Mouse (Mus musculus): Measurements from ENCODE around the gene Ttc5. TPM values are rescaled to one million over a fixed set of nuclear protein-coding genes. Genes with fewer than 3 reads are reported as not detected.
A peak's percentile ranks its signal among the peaks of the same experiment; 100 is the strongest.
"Not testable (repeated sequence)": the region's sequence is repeated elsewhere in the genome, so short reads cannot be mapped to it uniquely, and the experiment has no call there.

Ttc5 gene
- polyA plus RNA-seq, 1 experiment from 2014 or later: 85.3 TPM

GRCm38 (mm10) chr14:50806469-50806868 lies 21.1 kb upstream of the Ttc5 start:
- not testable (repeated sequence) for H3K36me3 ChIP-seq (ENCODE audit: control insufficient read depth, insufficient read depth, low read length); H3K4me3 ChIP-seq (ENCODE audit: low read depth, low read length); H3K9me3 ChIP-seq (ENCODE audit: control insufficient read depth, low read length); H3K27me3 ChIP-seq (ENCODE audit: control insufficient read depth, insufficient read depth, low read length); H3K27ac ChIP-seq (replicated peaks; ENCODE audit: low read depth, low read length); ATAC-seq (ENCODE audit: insufficient number of reproducible peaks, low FRiP score, low TSS enrichment, low read depth); H3K9ac ChIP-seq (ENCODE audit: low read length); H3K4me1 ChIP-seq (ENCODE audit: control insufficient read depth, insufficient read depth, low read length); H3K4me2 ChIP-seq (ENCODE audit: low read depth, severe bottlenecking); DNase-seq (ENCODE audit: low spot score)
- 90% methylated on average over 5 of the region's 5 CpGs for WGBS

- H3K27ac ChIP-seq (replicated peaks; ENCODE audit: low read depth, low read length): no peak overlapping the region
- DNase-seq (ENCODE audit: low spot score) (no peak), ATAC-seq (ENCODE audit: insufficient number of reproducible peaks, low FRiP score, low TSS enrichment, low read depth) (no peak)
- H3K9ac ChIP-seq (ENCODE audit: low read length): no peak overlapping the region
- no peak overlapping the region for H3K4me2 ChIP-seq (ENCODE audit: low read depth, severe bottlenecking)
- H3K36me3 ChIP-seq (ENCODE audit: control insufficient read depth, insufficient read depth, low read length): no peaks in the 10 kb centered on the region
- H3K9me3 ChIP-seq (ENCODE audit: control insufficient read depth, low read length): no peaks in the 10 kb centered on the region
- no peaks in the 10 kb centered on the region for H3K4me1 ChIP-seq (ENCODE audit: control insufficient read depth, insufficient read depth, low read length)
- H3K4me3 ChIP-seq (ENCODE audit: low read depth, low read length): no peak overlapping the region
- no peaks in the 10 kb centered on the region for H3K27me3 ChIP-seq (ENCODE audit: control insufficient read depth, insufficient read depth, low read length)
- 71% methylated on average over 13 of the region's 13 CpGs for WGBS
Measured at GRCm38 (mm10) chr14:50804683-50805082, 19.4 kb upstream of the Ttc5 start.

GRCm38 (mm10) chr14:50802843-50803562 lies 17.7 kb upstream of the Ttc5 start:
- H3K27me3 ChIP-seq (ENCODE audit: control insufficient read depth, insufficient read depth, low read length): no peaks in the 10 kb centered on the region
- H3K27ac ChIP-seq (replicated peaks; ENCODE audit: low read depth, low read length): no peak overlapping the region
- ATAC-seq (ENCODE audit: insufficient number of reproducible peaks, low FRiP score, low TSS enrichment, low read depth) (no peak), DNase-seq (ENCODE audit: low spot score) (no peak)
- WGBS: 68% methylated on average over 4 of the region's 4 CpGs
- H3K4me3 ChIP-seq (ENCODE audit: low read depth, low read length): no peak overlapping the region
- no peaks in the 10 kb centered on the region for H3K9me3 ChIP-seq (ENCODE audit: control insufficient read depth, low read length)
- no peak overlapping the region for H3K4me2 ChIP-seq (ENCODE audit: low read depth, severe bottlenecking)
- H3K36me3 ChIP-seq (ENCODE audit: control insufficient read depth, insufficient read depth, low read length): no peaks in the 10 kb centered on the region
- H3K4me1 ChIP-seq (ENCODE audit: control insufficient read depth, insufficient read depth, low read length): no peaks in the 10 kb centered on the region
- no peak overlapping the region for H3K9ac ChIP-seq (ENCODE audit: low read length)

GRCm38 (mm10) chr14:50802441-50802840 lies 17.1 kb upstream of the Ttc5 start:
- no peaks in the 10 kb centered on the region for H3K9me3 ChIP-seq (ENCODE audit: control insufficient read depth, low read length)
- H3K27ac ChIP-seq (replicated peaks; ENCODE audit: low read depth, low read length): no peak overlapping the region
- no peaks in the 10 kb centered on the region for H3K36me3 ChIP-seq (ENCODE audit: control insufficient read depth, insufficient read depth, low read length)
- no peak for ATAC-seq (ENCODE audit: insufficient number of reproducible peaks, low FRiP score, low TSS enrichment, low read depth)
- H3K4me2 ChIP-seq (ENCODE audit: low read depth, severe bottlenecking): no peak overlapping the region
- H3K4me3 ChIP-seq (ENCODE audit: low read depth, low read length): no peak overlapping the region
- H3K4me1 ChIP-seq (ENCODE audit: control insufficient read depth, insufficient read depth, low read length): no peaks in the 10 kb centered on the region
- H3K9ac ChIP-seq (ENCODE audit: low read length): no peak overlapping the region
- DNase-seq (ENCODE audit: low spot score): no peak
- WGBS: 90% methylated on average over 6 of the region's 6 CpGs
- no peaks in the 10 kb centered on the region for H3K27me3 ChIP-seq (ENCODE audit: control insufficient read depth, insufficient read depth, low read length)

GRCm38 (mm10) chr14:50799502-50800259 lies 14.4 kb upstream of the Ttc5 start:
- ATAC-seq (ENCODE audit: insufficient number of reproducible peaks, low FRiP score, low TSS enrichment, low read depth) (no peak), DNase-seq (ENCODE audit: low spot score) (peak; percentile 42)
- H3K27ac ChIP-seq (replicated peaks; ENCODE audit: low read depth, low read length): no peak overlapping the region
- H3K4me3 ChIP-seq (ENCODE audit: low read depth, low read length): no peak overlapping the region
- no peak overlapping the region for H3K9ac ChIP-seq (ENCODE audit: low read length)
- no peaks in the 10 kb centered on the region for H3K4me1 ChIP-seq (ENCODE audit: control insufficient read depth, insufficient read depth, low read length)
- H3K27me3 ChIP-seq (ENCODE audit: control insufficient read depth, insufficient read depth, low read length): no peaks in the 10 kb centered on the region
- H3K9me3 ChIP-seq (ENCODE audit: control insufficient read depth, low read length): no peaks in the 10 kb centered on the region
- no peaks in the 10 kb centered on the region for H3K36me3 ChIP-seq (ENCODE audit: control insufficient read depth, insufficient read depth, low read length)
- H3K4me2 ChIP-seq (ENCODE audit: low read depth, severe bottlenecking): no peak overlapping the region
- whole genome bisulfite sequencing: 4% methylated on average over 3 of the region's 3 CpGs

GRCm38 (mm10) chr14:50798512-50798911 lies 13.2 kb upstream of the Ttc5 start:
- no peak overlapping the region for H3K9ac ChIP-seq (ENCODE audit: low read length)
- 68% methylated on average over 2 of the region's 2 CpGs for WGBS
- ATAC-seq (ENCODE audit: insufficient number of reproducible peaks, low FRiP score, low TSS enrichment, low read depth): no peak
- no peak overlapping the region for H3K4me2 ChIP-seq (ENCODE audit: low read depth, severe bottlenecking)
- H3K4me1 ChIP-seq (ENCODE audit: control insufficient read depth, insufficient read depth, low read length): no peaks in the 10 kb centered on the region
- no peaks in the 10 kb centered on the region for H3K9me3 ChIP-seq (ENCODE audit: control insufficient read depth, low read length)
- no peaks in the 10 kb centered on the region for H3K36me3 ChIP-seq (ENCODE audit: control insufficient read depth, insufficient read depth, low read length)
- DNase-seq (ENCODE audit: low spot score): peak; percentile 36
- no peaks in the 10 kb centered on the region for H3K27me3 ChIP-seq (ENCODE audit: control insufficient read depth, insufficient read depth, low read length)
- H3K4me3 ChIP-seq (ENCODE audit: low read depth, low read length): no peak overlapping the region
- H3K27ac ChIP-seq (replicated peaks; ENCODE audit: low read depth, low read length): no peak overlapping the region

- Histone ChIP-seq H3K9ac (ENCODE audit: low read length) (no peak overlapping the region), H3K27me3 (ENCODE audit: control insufficient read depth, insufficient read depth, low read length) (no peaks in the 10 kb centered on the region), H3K4me2 (ENCODE audit: low read depth, severe bottlenecking) (no peak overlapping the region), H3K36me3 (ENCODE audit: control insufficient read depth, insufficient read depth, low read length) (no peaks in the 10 kb centered on the region), H3K4me3 (ENCODE audit: low read depth, low read length) (no peak overlapping the region), H3K27ac (replicated peaks; ENCODE audit: low read depth, low read length) (no peak overlapping the region), H3K4me1 (ENCODE audit: control insufficient read depth, insufficient read depth, low read length) (no peaks in the 10 kb centered on the region), H3K9me3 (ENCODE audit: control insufficient read depth, low read length) (no peaks in the 10 kb centered on the region)
- ATAC-seq (ENCODE audit: insufficient number of reproducible peaks, low FRiP score, low TSS enrichment, low read depth) (no peak), DNase-seq (ENCODE audit: low spot score) (no peak)
- WGBS: 84% methylated on average over 1 of the region's 1 CpGs
Measured at GRCm38 (mm10) chr14:50796464-50796863, 11.1 kb upstream of the Ttc5 start.

GRCm38 (mm10) chr14:50795965-50796364 lies 10.6 kb upstream of the Ttc5 start:
- no peaks in the 10 kb centered on the region for H3K27me3 ChIP-seq (ENCODE audit: control insufficient read depth, insufficient read depth, low read length)
- 79% methylated on average over 4 of the region's 4 CpGs for WGBS
- H3K4me2 ChIP-seq (ENCODE audit: low read depth, severe bottlenecking): no peak overlapping the region
- DNase-seq (ENCODE audit: low spot score) (no peak), ATAC-seq (ENCODE audit: insufficient number of reproducible peaks, low FRiP score, low TSS enrichment, low read depth) (no peak)
- no peak overlapping the region for H3K9ac ChIP-seq (ENCODE audit: low read length)
- H3K27ac ChIP-seq (replicated peaks; ENCODE audit: low read depth, low read length): no peak overlapping the region
- H3K9me3 ChIP-seq (ENCODE audit: control insufficient read depth, low read length): no peaks in the 10 kb centered on the region
- H3K4me3 ChIP-seq (ENCODE audit: low read depth, low read length): no peak overlapping the region
- no peaks in the 10 kb centered on the region for H3K4me1 ChIP-seq (ENCODE audit: control insufficient read depth, insufficient read depth, low read length)
- H3K36me3 ChIP-seq (ENCODE audit: control insufficient read depth, insufficient read depth, low read length): no peaks in the 10 kb centered on the region

All from limb, embryonic 11.5 days (tissue).